Mouse (Mus musculus) cerebellum, adult 2 months (tissue): ENCODE results near the gene Nrcam. TPM values are rescaled to one million over a fixed set of nuclear protein-coding genes. Genes with fewer than 3 reads are reported as not detected.

Experiments used
- DNase-seq, 2 experiments: peaks; one replicate each; pipeline ENCODE4 v3.0.0; 2021
- H3K27ac ChIP-seq: fragments of 200-500 bp; 2 replicates; pipeline ENCODE4 v1.5.1; 2012; ENCODE audit warnings: low read length, control low read depth, inconsistent platforms; ENCODE audit not compliant: insufficient read depth
- H3K27me3 ChIP-seq: fragments of 200-500 bp; 2 replicates; pipeline ENCODE4 v1.6.1; 2012; ENCODE audit warnings: inconsistent platforms, mild to moderate bottlenecking, low read length, moderate library complexity; ENCODE audit not compliant: control insufficient read depth, insufficient read depth
- H3K4me1 ChIP-seq: fragments of 200-500 bp; 2 replicates; pipeline ENCODE4 v1.6.1; 2011; ENCODE audit warnings: low read length; ENCODE audit not compliant: control insufficient read depth, insufficient read depth
- H3K4me3 ChIP-seq: fragments of 200-500 bp; replicated peaks from 2 replicates; pipeline ENCODE3; 2011; ENCODE audit warnings: mild to moderate bottlenecking, low read depth, low read length, control low read depth; ENCODE audit not compliant: insufficient read depth
- CTCF ChIP-seq: fragments of 200-500 bp; IDR thresholded peaks from 2 replicates; pipeline ENCODE4 v1.5.1; 2011; ENCODE audit warnings: low read depth, mild to moderate bottlenecking, control low read depth, low read length, moderate library complexity, borderline replicate concordance; ENCODE audit not compliant: insufficient read depth
- POLR2A ChIP-seq: fragments of 200-500 bp; IDR thresholded peaks from 2 replicates; pipeline ENCODE4 v1.6.1; 2011; ENCODE audit warnings: low read length, control low read depth, borderline replicate concordance; ENCODE audit not compliant: insufficient read depth
- WGBS: fragments of 180-500 bp; shearing (Covaris S2); methylation state at CpG from one replicate; pipeline ENCODE4 v1.1.7; 2018; 5-methylcytosine and 5-hydroxymethylcytosine counted together
- polyA plus RNA-seq: library from polyadenylated mRNA; depleted of rRNA; stranded (reverse); fragments of >200 nt; gene quantifications from 2 replicates; pipeline ENCODE4 v1.2.3, GENCODE M21; 2012

The Nrcam gene
- polyA plus RNA-seq, 1 experiment = 88.0 TPM

DNA sequence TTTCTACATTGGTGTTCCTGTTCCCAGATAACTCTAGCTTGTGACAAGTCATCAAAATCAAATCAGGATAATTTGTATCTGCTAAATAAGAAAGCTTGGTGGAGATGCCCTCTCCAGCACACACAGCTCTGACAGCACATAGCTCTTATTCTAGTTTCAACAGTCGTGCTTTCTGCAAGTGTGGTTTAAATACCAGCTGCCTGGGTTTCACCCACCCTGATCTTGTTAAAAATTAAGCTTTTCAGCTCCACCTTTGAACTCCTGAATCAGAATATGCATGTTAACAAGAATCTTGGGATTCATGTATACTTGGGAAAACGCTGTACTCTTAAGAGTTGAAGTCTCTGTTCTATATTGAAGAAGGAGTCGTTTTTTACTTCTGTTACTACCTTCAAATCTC is 66.2 kb downstream of the Nrcam start:
- no peak for TF ChIP-seq CTCF
- TF ChIP-seq POLR2A = no peak
- WGBS = 91% methylated on average over 3 of the region's 3 CpGs

DNA sequence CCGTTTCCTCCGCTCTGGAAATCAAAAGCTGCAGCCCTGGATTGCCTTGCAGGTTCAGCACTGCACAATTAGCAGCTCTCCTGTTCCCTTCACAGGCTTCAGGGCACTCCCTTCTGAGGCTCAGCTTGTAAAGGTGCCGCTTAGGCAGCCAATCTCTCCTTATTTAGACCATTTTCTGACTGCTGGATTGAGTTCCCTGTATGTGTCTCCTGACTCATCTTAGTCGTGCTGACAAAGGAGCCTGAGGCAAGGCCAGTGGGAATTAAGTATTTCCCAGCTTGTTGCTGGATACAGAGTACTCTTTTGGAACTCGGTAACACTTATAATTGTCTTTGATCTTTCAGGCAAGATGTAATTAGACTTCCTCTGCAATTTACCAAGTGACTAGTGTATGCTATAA is 69.1 kb downstream of the Nrcam start:
- no peak overlapping the region for H3K27ac ChIP-seq
- no peak for DNase-seq

More for the DNA sequence above, 66.2 kb downstream of the Nrcam start:
- Histone ChIP-seq H3K27ac (no peak overlapping the region), H3K4me1 (peaks cover 8% of the 10 kb centered on the region; the same call in 1 of the 2 replicates), H3K4me3 (no peak overlapping the region), H3K27me3 (no peaks in the 10 kb centered on the region)
- no peak for DNase-seq

DNA sequence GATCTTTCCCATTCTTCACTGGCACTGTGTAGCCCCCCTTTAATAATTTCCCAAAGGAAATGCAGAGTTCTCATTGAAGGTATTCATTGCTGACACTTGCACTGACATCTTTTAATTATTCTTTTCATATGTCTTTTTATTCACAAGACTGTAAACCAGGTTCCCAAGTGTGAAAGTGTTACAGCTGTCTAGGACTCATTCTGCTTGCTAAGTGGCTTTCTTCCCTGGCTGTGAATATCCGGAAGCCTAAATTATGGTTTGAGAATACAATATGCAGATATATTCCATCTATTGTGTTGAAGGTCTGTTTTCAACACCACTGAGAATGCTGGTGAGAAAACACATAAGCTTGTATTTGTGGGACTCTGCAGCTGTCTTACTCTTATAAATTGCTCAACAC is 73.4 kb downstream of the Nrcam start:
- Histone ChIP-seq H3K4me3 (no peak overlapping the region), H3K27me3 (no peaks in the 10 kb centered on the region), H3K4me1 (no peaks in the 10 kb centered on the region), H3K27ac (no peak overlapping the region)
- 78% methylated on average over 1 of the region's 1 CpGs for WGBS
- TF ChIP-seq CTCF (no peak), POLR2A (no peak)
- DNase-seq = no peak

More for the DNA sequence above, 69.1 kb downstream of the Nrcam start:
- H3K27me3 ChIP-seq = no peaks in the 10 kb centered on the region
- TF ChIP-seq POLR2A = no peak
- TF ChIP-seq CTCF = no peak
- H3K4me1 ChIP-seq = peaks cover 7% of the 10 kb centered on the region; the same call in 1 of the 2 replicates
- WGBS = 49% methylated on average over 5 of the region's 5 CpGs
- no peak overlapping the region for H3K4me3 ChIP-seq

DNA sequence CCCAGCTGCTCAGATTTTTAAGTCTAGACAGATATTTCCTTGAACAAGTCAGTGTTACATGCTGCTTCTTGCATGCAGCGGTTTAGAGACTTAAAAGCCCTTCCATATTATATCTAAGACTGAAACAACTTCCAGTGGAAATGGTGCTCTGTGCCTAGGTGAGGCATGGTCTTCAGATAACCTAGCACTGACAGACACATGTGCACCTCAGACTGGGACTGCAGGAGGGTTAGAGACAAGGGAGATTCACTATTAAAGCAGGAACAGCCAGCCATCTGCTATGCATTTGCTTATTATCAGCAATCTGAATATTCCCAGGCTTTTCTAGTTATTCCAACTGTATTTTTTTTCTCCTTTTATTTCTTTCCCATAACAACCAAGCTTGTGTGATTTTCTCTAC is 74.6 kb downstream of the Nrcam start:
- no peaks in the 10 kb centered on the region for H3K27me3 ChIP-seq
- no peak for DNase-seq
- 90% methylated on average over 1 of the region's 1 CpGs for WGBS
- TF ChIP-seq POLR2A = no peak
- TF ChIP-seq CTCF = no peak
- no peak overlapping the region for H3K27ac ChIP-seq
- H3K4me3 ChIP-seq = no peak overlapping the region
- H3K4me1 ChIP-seq = no peaks in the 10 kb centered on the region

DNA sequence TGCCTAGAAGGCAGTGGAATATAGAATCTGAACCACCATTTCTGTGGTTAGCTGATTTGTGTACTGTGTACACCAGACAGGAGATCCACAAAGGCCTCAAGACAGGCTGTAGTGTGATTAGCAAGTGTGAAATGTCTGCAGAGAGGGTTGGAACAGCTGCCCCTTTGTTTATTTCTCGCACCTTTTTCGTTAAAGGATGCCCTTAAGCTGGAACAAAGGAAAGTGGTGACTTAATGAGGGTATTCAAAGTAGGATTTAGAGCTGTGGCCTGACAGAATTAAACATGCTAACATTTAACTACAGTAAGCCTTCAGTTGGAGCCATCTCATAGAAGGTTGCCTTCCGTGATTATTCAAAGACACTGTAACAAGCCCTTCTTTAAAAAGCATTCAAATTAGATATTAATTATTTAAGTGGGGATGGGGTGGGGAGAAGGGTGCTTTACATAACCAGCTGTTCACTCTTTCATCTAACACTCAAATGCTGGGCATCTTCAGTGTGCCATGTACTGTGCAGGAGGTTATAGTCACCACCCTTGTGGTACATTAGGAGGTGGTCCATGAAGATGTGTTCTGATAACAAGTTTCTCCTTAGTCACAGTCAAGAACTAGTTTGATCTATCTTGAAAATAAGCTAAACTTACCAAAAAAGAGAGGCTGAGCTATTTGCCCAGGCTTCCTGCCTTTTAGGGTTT is 75.2 kb downstream of the Nrcam start:
- DNase-seq = no peak
- TF ChIP-seq CTCF = no peak
- TF ChIP-seq POLR2A = no peak
- no peaks in the 10 kb centered on the region for H3K4me1 ChIP-seq
- WGBS = 75% methylated on average over 3 of the region's 3 CpGs
- H3K4me3 ChIP-seq = no peak overlapping the region
- no peak overlapping the region for H3K27ac ChIP-seq
- no peaks in the 10 kb centered on the region for H3K27me3 ChIP-seq

DNA sequence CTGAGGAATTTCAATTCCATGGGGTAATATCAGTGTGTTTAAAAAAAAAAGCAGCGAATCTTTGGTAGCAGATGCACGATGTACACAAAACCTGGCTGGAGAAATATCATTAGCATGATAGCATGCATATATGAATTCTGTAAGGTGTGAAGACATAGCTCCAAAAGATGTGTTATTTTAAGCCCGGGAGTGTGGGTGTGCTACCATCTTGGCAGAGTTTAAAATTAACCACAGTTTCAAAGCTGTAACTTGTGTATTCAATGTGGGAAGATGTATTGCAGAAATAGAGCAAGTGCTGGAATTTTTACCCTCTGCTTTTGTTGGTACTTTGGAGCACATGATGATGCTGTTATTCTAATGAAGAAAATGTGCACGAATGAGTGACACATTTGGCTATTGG is 81.1 kb downstream of the Nrcam start:
- WGBS = 69% methylated on average over 4 of the region's 4 CpGs
- TF ChIP-seq CTCF (no peak), POLR2A (no peak)
- H3K27me3 ChIP-seq = no peaks in the 10 kb centered on the region
- no peak overlapping the region for H3K4me3 ChIP-seq
- no peak for DNase-seq
- peaks cover 14% of the 10 kb centered on the region; the same call in 1 of the 2 replicates for H3K4me1 ChIP-seq
- H3K27ac ChIP-seq = no peak overlapping the region

DNA sequence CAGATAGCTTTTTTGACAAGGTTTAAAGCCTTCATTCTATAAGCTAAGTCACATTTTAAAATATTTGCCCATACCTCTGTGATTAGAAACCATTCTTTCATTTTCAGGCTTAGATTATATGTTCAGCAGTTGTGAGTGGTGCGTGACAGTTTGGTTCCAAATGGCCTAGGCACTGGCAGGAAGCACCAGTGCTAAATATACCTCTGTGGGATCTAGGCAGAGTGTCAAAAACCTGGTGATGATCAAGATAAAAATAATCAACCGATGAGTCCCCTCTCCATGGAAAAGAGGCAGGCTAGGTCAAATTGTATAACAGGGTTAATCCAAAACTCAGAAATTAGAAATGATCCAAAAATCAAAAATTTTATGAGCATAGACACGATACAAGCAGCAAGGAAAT is 82.3 kb downstream of the Nrcam start:
- H3K4me3 ChIP-seq = no peak overlapping the region
- TF ChIP-seq POLR2A = no peak
- TF ChIP-seq CTCF = no peak
- peak in 1 of 2 experiments; percentile 80 for DNase-seq
- H3K4me1 ChIP-seq = peaks cover 14% of the 10 kb centered on the region; the same call in 1 of the 2 replicates
- WGBS = 20% methylated on average over 3 of the region's 3 CpGs
- no peak overlapping the region for H3K27ac ChIP-seq
- no peaks in the 10 kb centered on the region for H3K27me3 ChIP-seq

DNA sequence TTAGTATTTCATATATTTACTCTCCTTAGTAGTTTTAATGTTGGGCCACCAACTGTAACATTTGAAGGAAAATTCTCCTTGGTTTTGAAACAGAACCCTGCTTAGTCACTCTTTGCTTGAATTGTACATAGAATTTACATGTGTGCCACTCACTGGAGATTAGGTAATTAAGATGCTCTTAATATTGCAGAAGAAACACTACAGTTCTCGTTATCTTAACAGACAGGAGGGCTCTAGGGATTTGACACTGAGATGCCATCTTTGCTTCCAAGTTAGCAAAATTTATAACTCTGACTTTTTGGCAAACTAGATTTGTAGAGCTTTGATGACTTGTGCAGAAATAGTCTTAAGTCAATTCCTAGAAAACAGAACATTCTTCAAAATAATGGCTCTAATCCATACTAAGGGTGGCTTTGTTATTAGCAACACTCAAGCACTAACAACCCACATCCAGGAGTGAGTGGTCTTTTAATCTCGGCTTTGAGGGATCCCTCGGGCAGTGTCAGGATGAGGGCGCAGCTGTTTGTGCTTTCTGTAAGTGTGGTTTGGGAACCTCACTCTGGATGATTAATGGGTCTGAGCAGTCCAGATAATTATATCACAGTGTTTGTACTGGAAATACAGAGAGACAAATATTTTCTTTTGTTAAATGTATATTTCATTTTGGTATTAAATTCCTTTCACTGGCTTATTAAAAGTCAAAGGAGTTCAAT is 93.6 kb downstream of the Nrcam start:
- WGBS = 90% methylated on average over 4 of the region's 4 CpGs
- H3K27ac ChIP-seq = no peak overlapping the region
- H3K4me1 ChIP-seq = no peaks in the 10 kb centered on the region
- H3K4me3 ChIP-seq = no peak overlapping the region
- TF ChIP-seq POLR2A = no peak
- TF ChIP-seq CTCF = no peak
- no peaks in the 10 kb centered on the region for H3K27me3 ChIP-seq
- no peak for DNase-seq
